Mouse (Mus musculus): Measurements from ENCODE around the gene Bean1. TPM values are rescaled to one million over a fixed set of nuclear protein-coding genes. Genes with fewer than 3 reads are reported as not detected.

Bean1 gene
- total RNA-seq, 2 experiments from 2014 or later, result not detected

GRCm38 (mm10) chr8:104160731-104161130, 9.5 kb upstream of the Bean1 start:
- ATAC-seq (replicated peaks; ENCODE audit: low FRiP score, poor library complexity, severe bottlenecking), result no peak

GRCm38 (mm10) chr8:104169461-104169860, 781 bp upstream of the Bean1 start:
- no peak for ATAC-seq (replicated peaks; ENCODE audit: low FRiP score, poor library complexity, severe bottlenecking)

- no peak for ATAC-seq (replicated peaks; ENCODE audit: low FRiP score, poor library complexity, severe bottlenecking)
Observed at GRCm38 (mm10) chr8:104171050-104171620, 893 bp downstream of the Bean1 start.

GRCm38 (mm10) chr8:104172420-104172819, 2.2 kb downstream of the Bean1 start:
- no peak for ATAC-seq (replicated peaks; ENCODE audit: low FRiP score, poor library complexity, severe bottlenecking)

DNA sequence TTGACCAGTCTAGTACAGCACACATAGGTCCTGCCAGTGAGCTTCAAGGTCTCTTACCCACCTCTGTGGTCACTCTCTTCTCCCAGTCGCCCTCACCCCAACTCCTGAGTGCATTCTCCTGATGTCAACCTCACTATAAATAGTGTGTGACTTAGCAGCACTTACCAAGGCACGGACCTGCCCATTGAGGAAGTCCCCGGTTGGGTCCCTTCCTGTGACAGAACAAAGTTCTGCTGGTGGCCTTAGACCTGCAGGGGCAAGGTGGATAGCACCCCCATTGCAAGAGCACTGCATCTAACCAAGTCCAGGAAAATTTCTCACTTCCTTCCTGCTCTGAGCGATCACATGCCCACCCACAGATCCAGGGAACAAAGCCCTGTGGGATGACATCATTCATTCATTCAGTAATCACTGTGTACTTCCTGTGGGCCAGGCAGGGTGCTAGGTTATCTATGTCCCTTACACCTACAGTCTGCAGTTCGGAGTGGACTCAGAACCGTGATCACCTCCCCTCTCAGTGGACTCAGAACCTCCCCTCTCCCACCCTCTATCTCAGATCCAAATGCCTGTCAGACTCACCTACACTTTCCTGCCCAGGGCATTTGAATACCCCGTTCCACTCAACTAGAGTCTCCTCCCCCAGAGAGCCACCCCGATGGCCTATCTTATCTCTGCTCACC, 5.7 kb downstream of the Bean1 start:
- no peak for ATAC-seq (replicated peaks; ENCODE audit: low FRiP score, poor library complexity, severe bottlenecking)

- ATAC-seq (replicated peaks; ENCODE audit: low FRiP score, poor library complexity, severe bottlenecking), result no peak
Observed at GRCm38 (mm10) chr8:104177054-104177453, 6.8 kb downstream of the Bean1 start.

GRCm38 (mm10) chr8:104184905-104185304, 14.7 kb downstream of the Bean1 start:
- no peak for ATAC-seq (replicated peaks; ENCODE audit: low FRiP score, poor library complexity, severe bottlenecking)

- no peak for ATAC-seq (replicated peaks; ENCODE audit: low FRiP score, poor library complexity, severe bottlenecking)
Observed at GRCm38 (mm10) chr8:104186827-104187226, 16.6 kb downstream of the Bean1 start.

- ATAC-seq (replicated peaks; ENCODE audit: low FRiP score, poor library complexity, severe bottlenecking), result no peak
Observed at GRCm38 (mm10) chr8:104187622-104188021, 17.4 kb downstream of the Bean1 start.

GRCm38 (mm10) chr8:104188459-104188858, 18.2 kb downstream of the Bean1 start:
- ATAC-seq (replicated peaks; ENCODE audit: low FRiP score, poor library complexity, severe bottlenecking), result no peak

DNA sequence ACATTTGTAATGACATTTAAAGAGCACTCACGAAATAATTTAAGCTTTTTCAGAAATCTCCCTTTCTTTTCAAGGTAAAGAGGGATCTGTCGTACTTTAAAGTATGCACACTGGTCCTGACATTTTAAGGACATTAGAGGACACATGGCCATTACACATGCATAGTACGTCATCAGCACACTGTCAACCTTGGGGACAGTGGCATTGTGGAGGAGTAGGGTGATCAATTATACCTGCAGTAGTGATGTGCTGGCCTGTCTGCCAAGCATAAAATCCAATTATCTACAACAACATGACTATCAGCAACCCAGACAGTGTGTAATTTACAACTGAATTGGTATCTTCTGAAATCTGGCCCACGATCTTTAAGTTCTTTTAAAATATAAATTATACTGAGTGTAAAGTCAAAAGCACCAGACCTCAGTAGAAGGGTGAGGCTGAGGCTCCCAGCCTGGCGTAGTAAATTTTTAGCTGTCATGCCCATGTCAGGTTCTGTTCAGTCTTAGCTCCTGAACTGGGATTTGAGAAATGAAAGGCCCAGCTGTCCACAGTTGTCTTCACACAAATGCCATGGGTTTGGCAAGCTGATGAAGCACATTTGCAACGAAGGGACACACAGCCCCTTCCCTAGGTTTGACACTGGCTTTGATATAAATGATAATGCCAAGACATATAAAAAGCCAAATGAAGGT, 20.7 kb downstream of the Bean1 start:
- no peak for ATAC-seq (replicated peaks; ENCODE audit: low FRiP score, poor library complexity, severe bottlenecking)

- ATAC-seq (replicated peaks; ENCODE audit: low FRiP score, poor library complexity, severe bottlenecking), result no peak
Observed at GRCm38 (mm10) chr8:104191496-104191895, 21.3 kb downstream of the Bean1 start.

GRCm38 (mm10) chr8:104199802-104200201, 29.6 kb downstream of the Bean1 start:
- no peak for ATAC-seq (replicated peaks; ENCODE audit: low FRiP score, poor library complexity, severe bottlenecking)

GRCm38 (mm10) chr8:104201622-104202021, 31.4 kb downstream of the Bean1 start:
- ATAC-seq (replicated peaks; ENCODE audit: low FRiP score, poor library complexity, severe bottlenecking), result no peak

- no peak for ATAC-seq (replicated peaks; ENCODE audit: low FRiP score, poor library complexity, severe bottlenecking)
Observed at GRCm38 (mm10) chr8:104202320-104202719, 32.1 kb downstream of the Bean1 start.

- no peak for ATAC-seq (replicated peaks; ENCODE audit: low FRiP score, poor library complexity, severe bottlenecking)
Observed at GRCm38 (mm10) chr8:104205292-104205691, 35.0 kb downstream of the Bean1 start.

DNA sequence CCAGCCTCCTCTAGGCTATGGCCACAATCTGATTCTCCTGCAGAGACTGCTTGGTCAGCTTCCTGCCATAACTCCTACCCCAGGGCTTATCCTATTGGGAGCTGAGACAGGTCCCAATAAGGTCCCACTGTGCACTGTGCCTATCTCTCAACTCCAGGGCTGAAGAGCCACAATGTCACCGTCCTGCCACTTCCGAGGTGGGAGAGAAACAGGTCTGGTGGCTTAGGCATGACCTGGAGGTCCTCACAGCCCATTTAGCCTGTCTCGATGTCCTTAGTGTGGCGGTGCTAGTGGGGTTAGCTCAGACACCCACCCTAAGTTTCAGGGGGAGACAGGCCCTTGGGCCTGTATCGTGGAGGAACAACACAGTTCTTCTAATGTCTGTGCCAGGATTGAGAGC, 47.4 kb downstream of the Bean1 start:
- ATAC-seq (replicated peaks; ENCODE audit: low FRiP score, poor library complexity, severe bottlenecking), result no peak

GRCm38 (mm10) chr8:104219079-104219478, 48.8 kb downstream of the Bean1 start:
- no peak for ATAC-seq (replicated peaks; ENCODE audit: low FRiP score, poor library complexity, severe bottlenecking)

DNA sequence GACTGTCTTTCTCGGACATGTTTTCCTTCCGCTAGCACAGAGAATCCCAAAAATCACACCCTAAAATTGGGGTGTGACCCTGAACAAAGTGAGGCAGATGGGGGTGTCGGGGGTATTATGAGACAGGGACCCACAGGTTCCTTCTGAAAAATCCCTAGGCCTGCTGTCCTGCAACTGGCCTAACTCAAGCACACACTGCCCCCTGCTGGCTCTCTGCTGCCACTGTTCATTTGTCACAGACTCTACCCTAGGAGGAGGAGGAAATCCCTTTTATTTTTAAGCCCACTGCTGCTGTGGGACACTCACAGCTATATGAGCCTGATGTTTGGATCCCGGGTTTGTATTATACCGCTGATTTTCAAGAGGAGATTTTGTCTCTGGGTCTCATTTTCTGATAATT, 49.6 kb downstream of the Bean1 start:
- peak; percentile 62; the same call in 1 of the 2 replicates for ATAC-seq (replicated peaks; ENCODE audit: low FRiP score, poor library complexity, severe bottlenecking)

GRCm38 (mm10) chr8:104227048-104227447, 56.8 kb downstream of the Bean1 start:
- ATAC-seq (replicated peaks; ENCODE audit: low FRiP score, poor library complexity, severe bottlenecking), result no peak

DNA sequence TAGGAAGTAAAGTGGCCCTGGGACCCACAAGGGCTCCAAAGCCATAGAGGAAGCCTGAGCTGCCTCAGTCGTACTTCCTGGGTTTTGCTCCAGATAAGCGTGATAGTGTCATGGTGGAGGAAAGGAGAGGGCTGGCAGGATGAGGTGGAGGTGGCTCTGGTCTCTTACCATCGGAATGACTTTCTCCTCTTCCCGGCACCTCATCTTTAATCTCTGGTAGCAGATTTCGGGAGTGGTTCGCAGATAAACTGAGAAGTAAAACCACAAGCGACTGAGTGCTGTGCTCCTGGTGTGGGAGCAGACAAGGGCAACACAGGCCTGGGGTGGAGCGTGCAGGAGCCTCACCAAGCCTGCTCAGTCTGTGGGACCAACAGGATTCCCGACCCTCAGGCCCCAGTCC, 60.1 kb downstream of the Bean1 start:
- no peak for ATAC-seq (replicated peaks; ENCODE audit: low FRiP score, poor library complexity, severe bottlenecking)

Measured in erythroid progenitor cell, adult 5-6 weeks (primary cell).